Mouse (Mus musculus) kidney, postnatal 14 days (tissue): ENCODE measurements around the gene Pdcd1lg2.

Experiments
- DNase-seq: peaks from one replicate; pipeline ENCODE4 v3.0.0; 2022; ENCODE audit warnings: mixed read lengths

The Pdcd1lg2 gene

DNA sequence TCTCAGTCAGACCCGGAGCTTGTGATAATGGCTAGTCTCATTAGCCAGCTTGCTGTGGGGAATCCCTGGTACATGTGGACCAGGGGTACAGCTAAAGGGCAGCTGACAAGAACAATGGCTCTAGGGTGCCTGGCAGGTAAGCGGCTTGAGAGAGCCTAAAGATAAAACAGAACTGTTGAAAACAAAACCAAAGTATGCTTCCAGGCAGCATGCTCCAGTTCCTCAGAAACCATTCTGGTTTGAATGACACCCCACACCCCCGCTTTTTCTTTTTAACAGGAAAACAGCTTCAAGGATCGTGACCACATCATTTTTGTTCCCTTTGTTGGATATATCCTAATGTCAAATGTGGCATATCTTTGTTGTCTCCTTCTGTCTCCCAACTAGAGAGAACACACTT lies at the start of gene Pdcd1lg2:
Pdcd1lg2 (plus strand) TSS at position 301 of the 400 bp plus-strand sequence.
- no peak for DNase-seq

- DNase-seq, result peak; percentile 94
Measured at GRCm38 (mm10) chr19:29361468-29362130, 49.1 kb upstream of the Pdcd1lg2 start.

DNA sequence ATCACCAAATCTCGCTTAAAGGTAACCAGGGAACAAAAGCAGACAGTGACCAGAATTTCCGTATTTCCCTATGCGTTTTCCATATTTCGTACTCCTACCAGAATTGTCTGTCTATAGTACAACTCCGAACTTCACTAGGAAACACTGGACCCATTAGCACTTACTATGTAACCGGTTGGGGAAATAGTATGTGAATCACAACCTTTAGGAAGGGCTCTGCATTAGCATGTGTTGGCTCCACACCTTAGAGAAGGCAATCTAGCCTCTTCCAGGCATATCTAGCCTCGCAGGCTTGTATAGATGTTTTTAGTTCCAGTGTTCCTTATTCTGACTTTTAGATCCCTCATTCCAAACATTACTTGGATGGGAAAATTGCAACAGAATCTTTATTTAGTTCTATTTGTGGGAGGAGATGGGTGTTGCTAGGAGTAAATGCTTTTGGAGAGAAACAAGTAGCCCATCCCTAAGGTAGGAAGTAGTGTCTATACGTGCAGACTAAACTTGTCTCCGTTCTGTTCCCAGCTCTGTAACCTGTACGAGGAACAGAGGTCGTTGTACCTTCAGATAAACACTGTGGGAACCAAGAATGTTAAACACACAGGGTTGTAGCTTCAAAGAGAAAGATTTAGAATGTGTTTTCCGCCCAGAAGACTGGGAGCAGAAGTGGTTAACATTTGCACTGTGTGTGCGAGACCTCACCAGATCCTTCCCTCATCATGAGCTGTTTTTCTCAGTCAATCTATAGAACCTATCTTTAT lies 48.4 kb upstream of the Pdcd1lg2 start:
- DNase-seq, result no peak

DNA sequence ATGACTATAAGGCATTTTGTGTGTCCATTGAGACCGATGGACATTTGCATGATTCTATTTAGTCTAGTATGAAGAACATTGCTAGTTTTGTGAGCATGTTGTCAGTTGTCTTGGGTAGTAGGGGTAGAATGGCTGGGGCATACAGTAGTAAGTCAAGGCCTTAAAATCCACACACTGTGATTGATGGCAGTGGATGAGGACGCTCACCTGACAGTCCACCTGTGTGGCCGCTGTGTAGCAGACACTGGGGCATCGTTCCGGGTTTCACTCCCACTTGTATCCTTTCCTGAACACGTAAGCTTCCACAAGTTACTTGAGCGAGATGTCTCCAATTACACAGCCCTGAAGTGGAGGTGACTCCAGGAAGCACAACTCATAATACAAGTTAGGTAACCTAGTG lies 47.2 kb upstream of the Pdcd1lg2 start:
- DNase-seq, result no peak

DNA sequence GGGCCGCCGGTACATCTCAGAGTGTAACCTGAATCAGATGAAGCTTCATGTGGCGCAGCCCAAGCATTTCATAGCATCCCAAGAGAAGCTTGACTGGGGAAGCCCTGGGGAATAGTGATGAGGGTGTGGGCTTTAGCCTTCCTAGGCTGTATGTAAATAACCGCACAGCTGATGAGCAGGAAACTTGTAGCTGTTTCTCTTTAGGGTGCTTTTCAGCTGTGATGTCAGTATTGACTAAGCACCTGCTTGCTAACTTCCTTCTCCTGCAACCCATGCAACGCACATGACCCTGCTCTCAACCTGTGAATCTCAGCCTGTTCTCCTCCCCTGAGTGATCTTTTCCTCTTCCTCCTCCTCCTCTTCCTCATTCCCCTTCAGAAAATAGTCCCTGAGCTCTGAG lies 46.6 kb upstream of the Pdcd1lg2 start:
- DNase-seq, result no peak

GRCm38 (mm10) chr19:29365105-29365504 lies 45.6 kb upstream of the Pdcd1lg2 start:
- no peak for DNase-seq

GRCm38 (mm10) chr19:29366226-29366968 lies 44.3 kb upstream of the Pdcd1lg2 start:
- DNase-seq, result no peak

DNA sequence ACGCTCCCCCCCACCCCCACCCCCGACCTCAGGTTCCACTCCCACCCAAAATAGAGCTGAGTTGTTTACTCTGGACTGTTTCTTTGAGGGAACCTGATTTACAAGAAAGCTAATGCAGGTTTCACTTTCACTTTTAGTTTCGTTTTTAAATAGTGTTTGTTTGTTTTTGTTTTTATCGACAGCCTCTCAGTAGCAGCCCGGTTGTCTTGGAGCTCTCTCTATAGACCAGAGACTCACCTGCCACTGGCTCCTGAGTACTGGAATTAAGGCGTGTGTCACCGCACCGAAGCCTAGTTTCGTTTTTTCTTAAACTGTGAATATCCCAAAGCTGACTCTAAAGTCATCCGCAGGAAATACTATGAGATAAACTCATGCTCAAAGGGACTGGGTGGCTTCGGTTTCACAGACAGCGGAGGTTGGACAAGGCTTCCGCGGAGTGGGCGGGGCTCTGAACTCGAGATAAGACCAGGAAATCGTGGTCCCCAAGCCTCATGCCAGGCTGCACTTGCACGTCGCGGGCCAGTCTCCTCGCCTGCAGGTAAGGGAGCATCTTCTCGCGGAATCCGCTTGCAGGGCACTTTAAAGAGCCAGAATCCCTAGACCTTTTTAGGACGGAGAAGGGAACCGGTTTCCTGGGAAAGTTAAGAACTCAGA lies 43.6 kb upstream of the Pdcd1lg2 start, which contains the start of the genes Plgrkt and Cd274:
Plgrkt (minus strand) TSS at position 422 of the 654 bp plus-strand sequence.
Cd274 (plus strand) TSS at position 487 of the 654 bp plus-strand sequence.
- DNase-seq, result peak; percentile 88

GRCm38 (mm10) chr19:29368041-29368440 lies 42.7 kb upstream of the Pdcd1lg2 start:
- no peak for DNase-seq

GRCm38 (mm10) chr19:29368671-29369309 lies 41.9 kb upstream of the Pdcd1lg2 start:
- DNase-seq, result no peak

- no peak for DNase-seq
Measured at GRCm38 (mm10) chr19:29370112-29370511, 40.6 kb upstream of the Pdcd1lg2 start.

DNA sequence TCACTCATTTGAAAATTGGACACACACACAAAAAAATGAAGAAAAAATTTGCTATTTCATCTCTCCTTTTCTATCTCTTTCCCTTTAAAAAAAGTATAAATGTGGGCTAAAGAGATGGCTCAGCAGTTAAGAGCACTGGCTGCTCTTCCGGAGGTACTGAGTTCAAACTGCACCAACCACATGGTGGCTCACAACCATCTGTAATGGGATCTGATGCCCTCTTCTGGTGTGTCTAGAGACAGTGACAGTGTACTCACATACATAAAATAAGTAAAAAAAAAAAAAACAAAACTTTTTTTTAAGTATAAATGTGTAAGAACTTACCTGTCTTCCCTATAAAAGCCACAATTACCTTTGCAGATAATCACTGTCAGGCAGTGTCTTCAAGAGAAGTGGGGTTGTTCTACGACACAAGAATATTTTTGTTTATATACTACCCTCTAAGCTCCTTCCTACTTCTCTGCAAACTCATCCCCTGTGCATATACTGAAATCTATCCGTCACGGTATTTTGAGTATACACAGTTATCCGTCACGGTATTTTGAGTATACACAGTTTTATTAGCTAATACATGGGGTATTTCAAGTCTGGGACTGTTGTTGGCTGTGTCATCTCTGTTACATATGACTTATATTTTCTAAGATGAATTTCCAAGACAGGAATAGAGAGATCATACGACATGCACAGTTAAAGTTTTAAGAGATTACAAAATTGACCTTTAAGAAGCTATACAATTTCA lies 40.0 kb upstream of the Pdcd1lg2 start:
- DNase-seq, result no peak

DNA sequence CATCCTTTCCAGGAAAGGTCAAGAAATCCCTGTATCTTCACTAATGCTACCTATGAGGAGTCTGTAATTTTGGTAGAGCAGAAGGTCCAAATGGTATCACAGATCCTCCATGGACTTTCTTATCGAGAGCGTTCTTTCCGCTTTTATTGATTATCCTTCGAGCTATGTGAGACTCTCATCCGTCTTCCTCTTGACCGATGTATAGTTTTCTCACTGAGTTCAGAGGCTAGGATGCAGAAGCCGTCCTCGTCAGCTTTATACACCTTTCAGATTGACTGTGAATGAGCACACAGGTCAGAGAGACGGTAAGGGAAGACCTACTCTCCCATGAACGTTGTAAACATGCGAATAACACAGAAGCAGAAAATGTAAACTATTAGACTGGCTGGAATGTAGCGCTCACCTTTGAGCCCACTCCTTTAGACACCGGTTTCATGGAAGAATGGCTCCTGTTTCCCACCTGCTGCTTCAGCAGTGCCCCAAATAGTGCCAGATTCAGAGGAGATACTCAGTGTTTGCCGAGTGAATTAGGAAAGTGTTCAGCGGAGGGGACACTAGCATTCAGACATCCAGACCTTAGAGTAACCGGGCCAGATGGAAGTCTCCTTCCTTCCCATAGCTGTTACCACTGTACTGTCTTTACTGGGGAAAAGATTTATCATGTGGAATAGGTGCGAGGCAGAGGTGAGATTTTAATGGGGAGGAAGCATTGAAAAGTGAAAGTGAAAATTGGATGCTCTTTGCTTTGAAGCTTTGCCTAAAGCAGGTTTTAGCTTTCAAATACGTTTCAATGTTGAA lies 39.2 kb upstream of the Pdcd1lg2 start:
- no peak for DNase-seq

DNA sequence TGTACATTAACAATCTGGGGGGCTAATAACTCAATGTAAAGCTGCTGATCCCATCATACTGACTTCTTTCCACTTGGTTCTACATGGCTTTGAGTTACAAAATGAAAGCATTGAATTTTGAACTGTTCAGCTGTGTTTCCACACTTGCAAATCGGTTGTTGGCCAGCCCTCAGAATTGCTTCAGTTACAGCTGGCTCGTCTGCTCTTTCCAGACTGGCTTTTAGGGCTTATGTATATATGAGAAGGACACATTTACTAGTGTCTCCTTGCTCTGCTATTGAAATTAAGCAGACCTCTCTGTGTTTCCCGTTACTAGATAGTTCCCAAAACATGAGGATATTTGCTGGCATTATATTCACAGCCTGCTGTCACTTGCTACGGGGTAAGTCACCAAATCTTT lies 38.6 kb upstream of the Pdcd1lg2 start:
- no peak for DNase-seq

- no peak for DNase-seq
Measured at GRCm38 (mm10) chr19:29372621-29373020, 38.1 kb upstream of the Pdcd1lg2 start.

- no peak for DNase-seq
Measured at GRCm38 (mm10) chr19:29373438-29373837, 37.3 kb upstream of the Pdcd1lg2 start.

DNA sequence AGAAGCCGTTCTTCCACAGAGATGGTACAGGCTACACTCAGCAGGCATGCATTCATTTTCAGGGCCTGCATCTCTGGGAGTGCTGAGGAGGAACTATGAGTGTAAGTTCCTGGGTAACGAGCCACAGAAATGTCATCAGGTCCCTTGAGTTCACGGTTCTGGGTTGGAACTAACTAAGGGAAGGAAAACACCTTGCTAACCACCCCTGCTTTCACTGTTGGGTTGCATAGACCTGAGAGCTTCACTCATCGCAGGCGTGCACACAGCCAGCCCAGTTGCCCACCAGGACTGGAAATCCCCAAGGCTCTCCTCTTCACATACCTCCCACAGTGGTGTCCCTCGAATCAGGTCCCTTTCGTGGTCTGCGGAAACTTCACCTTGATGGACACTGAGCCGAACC lies 35.8 kb upstream of the Pdcd1lg2 start:
- no peak for DNase-seq

DNA sequence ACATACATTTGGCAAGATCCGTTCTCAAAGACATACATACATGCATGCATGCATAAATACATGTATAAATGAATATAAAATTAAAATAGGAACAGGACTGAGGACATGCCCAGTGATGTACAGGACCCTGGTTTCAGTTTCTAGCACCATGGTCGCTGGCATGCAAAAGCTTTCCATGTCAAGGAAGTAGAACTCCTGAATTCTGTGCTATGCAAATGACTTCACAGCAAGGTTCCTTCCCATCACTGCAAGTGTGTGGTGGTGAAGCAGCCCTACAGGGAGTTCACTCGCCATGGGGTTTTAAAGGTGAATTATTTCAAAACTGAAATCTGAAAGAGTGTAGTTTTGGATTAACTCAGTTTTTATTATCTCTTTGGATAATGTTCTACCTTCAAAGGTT lies 34.3 kb upstream of the Pdcd1lg2 start:
- no peak for DNase-seq

DNA sequence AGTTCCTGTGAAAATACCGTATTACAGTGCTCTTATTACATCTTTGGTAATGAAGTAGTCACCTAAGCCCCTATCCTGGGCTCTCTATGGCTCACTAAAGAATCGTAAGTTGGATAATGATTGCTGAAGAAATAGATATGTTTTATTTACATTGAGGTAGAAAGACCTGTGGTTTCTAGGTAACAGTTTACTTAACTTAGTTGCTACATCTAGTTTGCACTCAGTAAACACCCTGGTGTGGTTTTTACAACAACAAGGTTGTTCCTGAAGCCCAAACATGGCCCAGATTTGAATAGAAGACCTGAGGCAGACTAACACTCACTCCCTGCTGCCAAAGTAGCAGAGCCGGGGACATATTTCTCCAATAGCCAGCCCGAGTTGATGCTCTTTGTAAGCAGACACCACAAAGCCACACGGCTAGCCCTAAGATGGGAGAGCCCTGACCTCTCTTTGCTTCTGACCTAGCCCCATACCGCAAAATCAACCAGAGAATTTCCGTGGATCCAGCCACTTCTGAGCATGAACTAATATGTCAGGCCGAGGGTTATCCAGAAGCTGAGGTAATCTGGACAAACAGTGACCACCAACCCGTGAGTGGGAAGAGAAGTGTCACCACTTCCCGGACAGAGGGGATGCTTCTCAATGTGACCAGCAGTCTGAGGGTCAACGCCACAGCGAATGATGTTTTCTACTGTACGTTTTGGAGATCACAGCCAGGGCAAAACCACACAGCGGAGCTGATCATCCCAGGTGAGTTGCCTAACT lies 30.7 kb upstream of the Pdcd1lg2 start:
- DNase-seq, result no peak

- DNase-seq, result no peak
Measured at GRCm38 (mm10) chr19:29383368-29383767, 27.4 kb upstream of the Pdcd1lg2 start.
